ENCODE assay signal across 24 mouse cellular contexts in the genomic region with DNA sequence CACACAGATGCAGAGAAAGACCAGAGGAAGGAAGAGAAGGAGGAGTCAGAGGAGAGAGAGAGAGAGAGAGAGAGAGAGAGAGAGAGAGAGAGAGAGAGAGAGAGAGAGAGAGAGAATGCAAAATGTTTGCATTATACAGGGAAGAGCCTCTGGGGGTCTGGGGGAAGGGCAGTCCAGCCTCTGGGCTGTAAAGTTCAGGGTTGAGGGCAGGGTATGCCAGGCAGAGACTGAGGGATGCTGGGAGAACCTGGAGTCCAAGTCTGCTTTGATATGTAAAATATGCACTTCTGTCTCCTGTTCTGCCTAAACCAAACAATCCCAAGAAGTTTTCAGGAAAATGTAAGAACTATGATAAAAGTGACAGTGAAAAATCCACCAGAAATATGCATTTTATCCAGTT.
A peak's percentile ranks its signal among the peaks of the same experiment; 100 is the strongest.
DNase-seq lines count a peak whose midpoint lies in the region; ATAC-seq lines count a peak whose summit lies in the region.
"Had no signal": no experiment of that assay in that cellular context is flagged by ENCODE, and none has a peak within 500 bp of the region (broad histone marks: within the 10 kb centered on the region; RNA-seq: fewer than 3 reads in every experiment).

No protein-coding gene starts in this region.

- no peak overlapping the region for H3K4me3 ChIP-seq in hindbrain, embryonic 14.5 days (replicated peaks; ENCODE audit: low read length)

- ATAC-seq in hindbrain, embryonic 14.5 days (ENCODE audit: low FRiP score), result no peak
- ATAC-seq: activated CD4-positive, CD25-positive, alpha-beta regulatory T cell, adult 4 months; CD4-positive, CD25-positive, alpha-beta regulatory T cell, adult 4 months; Patski had no signal

- H3K27ac ChIP-seq in hindbrain, embryonic 14.5 days, result no peak overlapping the region

- no peak overlapping the region for H3K9ac ChIP-seq in hindbrain, embryonic 14.5 days

- DNase-seq in ES-CJ7 (ENCODE audit: low read depth, low spot score) (peak; percentile 92), R1 (ENCODE audit: low read depth, low spot score) (peak; percentile 91), ZHBTc4 (ENCODE audit: low read depth, low spot score) (peak; percentile 78)
- no peak for DNase-seq in hindbrain, embryonic 14.5 days (ENCODE audit: low spot score)
- no peak for DNase-seq in kidney, adult 9 months
- DNase-seq in cerebellum, adult 11-12 months, result no peak
- DNase-seq: adrenal gland, adult 2 months; adrenal gland, adult 8-10 months; adrenal gland, postnatal 10 days; adrenal gland, postnatal 14 days; adrenal gland, postnatal 25 days; adrenal gland, postnatal 36 days; B cell, adult 2 months; cerebellum, adult 11 months; cerebellum, adult 18-20 months; cerebellum, adult 2 months; cerebellum, adult 8-10 months; cerebellum, adult 9-10 months; cerebellum, adult 9-11 months had no signal

- no peaks in the 10 kb centered on the region for H3K36me3 ChIP-seq in hindbrain, embryonic 14.5 days (replicated peaks; ENCODE audit: control insufficient read depth, insufficient read depth)
- H3K36me3 ChIP-seq: G1E had no signal

- no peak overlapping the region for H3K4me2 ChIP-seq in hindbrain, embryonic 14.5 days (replicated peaks)

- no peaks in the 10 kb centered on the region for H3K9me3 ChIP-seq in hindbrain, embryonic 14.5 days (ENCODE audit: control insufficient read depth, low read length)

- H3K4me1 ChIP-seq in hindbrain, embryonic 14.5 days (replicated peaks; ENCODE audit: control insufficient read depth, insufficient read depth, low read length), result no peaks in the 10 kb centered on the region

- 0 out of 2 replicates have a peak, but pooled peaks cover 2% of the 10 kb centered on the region for H3K27me3 ChIP-seq in hindbrain, embryonic 14.5 days (ENCODE audit: control insufficient read depth, insufficient read depth, low read length)
- H3K27me3 ChIP-seq: CH12.LX had no signal

Comparison
In these comparisons a context has a peak if more than half of its experiments do, and no peak if none do; other contexts are left out.
1. DNase-seq: peak in ES-CJ7 (single experiment), R1 (single experiment) and ZHBTc4 (single experiment); none in hindbrain, embryonic 14.5 days (single experiment), kidney, adult 9 months (single experiment) and cerebellum, adult 11-12 months (single experiment).